Mouse (Mus musculus) retina, adult 2 months (tissue): ENCODE data around the gene Gm20708.
"Not testable (repeated sequence)": the region's sequence is repeated elsewhere in the genome, so short reads cannot be mapped to it uniquely, and the experiment has no call there.

ENCODE experiments used
- DNase-seq: peaks from one replicate; pipeline ENCODE4 v3.0.0-alpha.2; 2012; ENCODE audit warnings: low read depth, low spot score

The Gm20708 gene

DNA sequence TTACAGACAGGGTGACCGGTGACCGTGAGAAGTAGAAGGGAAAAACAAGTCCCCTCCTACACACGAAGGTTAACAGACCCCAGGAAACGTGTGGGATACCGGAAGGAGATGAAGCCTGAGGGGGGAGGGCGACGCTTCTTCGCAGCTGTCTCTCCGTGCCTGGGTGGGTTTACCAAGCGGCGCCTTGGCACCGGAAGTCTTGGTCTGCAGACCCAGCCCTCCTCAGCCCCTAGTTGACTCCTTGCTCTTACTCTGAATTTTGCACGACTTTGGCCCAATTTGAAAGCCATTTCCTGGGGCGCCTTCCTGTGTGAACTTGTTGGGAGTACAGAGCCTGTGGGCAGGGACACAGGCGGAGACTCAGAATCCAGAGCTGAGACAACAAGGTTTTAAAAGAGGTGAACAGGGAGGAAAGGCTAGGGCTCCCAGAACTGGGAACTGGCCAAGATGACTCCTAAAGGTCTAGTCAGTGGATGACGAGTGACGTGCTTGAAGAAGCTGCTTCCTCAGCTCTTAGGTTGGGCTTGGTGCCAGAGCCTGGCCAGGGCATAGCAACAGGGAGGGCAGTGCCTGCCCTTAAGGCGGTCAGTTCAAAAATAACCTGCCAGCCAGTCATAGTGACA lies 28.2 kb upstream of the Gm20708 start:
- DNase-seq: no peak

DNA sequence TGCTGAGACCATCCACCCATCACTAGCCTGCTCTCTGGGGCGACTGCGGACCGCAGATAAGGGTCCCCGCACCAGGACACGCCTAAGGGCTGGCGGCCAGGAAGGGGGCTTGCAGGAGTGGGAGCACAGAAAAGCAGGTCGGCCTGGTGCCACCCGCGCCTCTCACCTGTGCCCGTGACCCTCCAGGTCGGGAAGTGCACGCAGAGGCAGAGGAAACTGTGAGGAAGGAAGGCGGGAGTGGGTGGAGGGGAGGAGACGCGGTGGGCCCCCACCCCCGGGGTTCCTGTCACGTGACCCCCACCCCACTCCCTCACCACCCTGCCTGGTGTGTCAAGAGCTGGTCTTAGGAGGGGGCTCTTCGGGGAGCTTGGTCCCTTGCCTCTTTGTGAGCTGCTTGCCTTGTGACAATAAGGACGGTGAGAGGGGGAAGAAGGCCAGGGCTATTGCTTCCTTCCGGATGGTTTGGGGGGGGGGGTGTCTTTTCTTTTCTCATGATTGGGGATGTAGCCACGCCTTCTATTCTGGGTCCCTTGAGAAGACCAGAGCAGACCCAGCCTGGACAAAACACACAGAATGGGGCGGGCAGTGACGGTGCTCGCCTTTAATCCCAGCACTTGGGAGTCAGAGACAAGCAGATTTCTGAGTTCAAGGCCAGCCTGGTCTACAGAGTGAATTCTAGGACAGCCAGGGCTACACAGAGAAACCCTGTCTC lies 27.3 kb upstream of the Gm20708 start, which contains the start of the genes Tmc8 and Tmc6:
TSS of gene Tmc8 (plus strand) at position 84 of the 712 bp plus-strand sequence.
TSS of gene Tmc6 (minus strand) at position 206 of the 712 bp plus-strand sequence.
- DNase-seq: no peak

DNA sequence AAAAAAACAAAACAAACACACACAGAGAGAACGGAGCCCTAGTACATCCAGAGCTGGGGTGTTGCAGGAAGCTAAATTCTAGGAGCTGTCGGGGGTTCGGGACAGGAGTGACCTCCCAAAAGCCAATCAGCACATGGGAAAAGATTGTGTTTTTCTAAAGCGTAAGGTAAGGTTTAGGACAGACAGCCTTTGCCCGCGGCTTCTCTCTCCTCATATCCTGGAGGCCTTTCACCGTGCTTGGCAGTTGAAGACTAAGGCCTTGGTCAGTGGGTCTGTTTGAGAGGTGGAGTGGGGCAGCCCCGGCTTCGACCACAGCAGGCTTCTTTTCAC lies 26.8 kb upstream of the Gm20708 start:
- DNase-seq: no peak

DNA sequence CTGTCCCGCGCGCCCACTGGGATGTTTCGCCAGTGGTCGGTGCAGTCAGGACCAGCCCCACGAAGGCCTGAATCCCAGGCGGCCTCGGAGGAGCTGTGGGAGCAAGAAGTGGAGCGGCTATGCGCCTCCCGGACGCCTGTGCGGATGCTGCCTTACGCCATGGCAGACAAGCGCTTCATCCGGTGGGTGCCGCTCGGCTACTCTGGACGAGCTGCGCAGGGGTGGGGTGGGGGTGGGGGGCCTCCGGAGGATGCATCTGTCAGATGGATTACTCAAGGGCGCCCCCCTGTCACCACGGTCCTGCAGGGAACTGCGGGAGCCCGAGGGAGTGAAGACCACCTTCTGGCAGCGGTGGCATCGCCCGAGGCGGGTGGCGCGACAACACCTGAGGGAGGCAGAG lies 26.4 kb upstream of the Gm20708 start:
- no peak for DNase-seq

DNA sequence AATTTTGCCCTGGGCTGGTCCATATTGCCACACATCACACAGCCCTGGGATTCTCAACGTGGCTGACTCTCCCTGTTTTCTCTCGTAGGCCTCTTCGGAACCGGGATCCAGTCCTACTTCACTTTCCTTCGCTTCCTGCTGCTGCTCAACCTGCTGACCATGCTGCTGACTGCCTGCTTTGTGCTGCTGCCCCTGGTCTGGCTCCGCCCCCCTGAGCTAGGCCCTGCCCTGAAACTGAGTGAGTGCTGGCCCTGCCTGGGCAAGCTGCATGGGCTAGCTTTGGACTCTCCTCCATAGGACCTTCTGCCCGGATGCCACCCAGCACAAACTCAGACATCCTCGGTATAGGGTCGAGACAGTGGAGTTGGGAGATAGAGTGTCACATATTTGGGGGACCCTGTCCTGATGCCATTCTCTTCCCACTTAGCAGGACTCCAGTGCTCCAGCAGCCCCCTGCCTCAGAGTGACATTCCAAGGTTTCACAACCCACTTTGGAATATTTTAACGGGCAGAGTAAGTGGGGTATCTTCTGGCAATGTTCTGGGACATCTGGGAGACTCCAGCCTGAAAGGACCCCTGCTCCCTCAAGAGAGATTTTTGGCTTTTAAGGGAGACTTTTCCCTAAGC lies 25.7 kb upstream of the Gm20708 start:
- no peak for DNase-seq

DNA sequence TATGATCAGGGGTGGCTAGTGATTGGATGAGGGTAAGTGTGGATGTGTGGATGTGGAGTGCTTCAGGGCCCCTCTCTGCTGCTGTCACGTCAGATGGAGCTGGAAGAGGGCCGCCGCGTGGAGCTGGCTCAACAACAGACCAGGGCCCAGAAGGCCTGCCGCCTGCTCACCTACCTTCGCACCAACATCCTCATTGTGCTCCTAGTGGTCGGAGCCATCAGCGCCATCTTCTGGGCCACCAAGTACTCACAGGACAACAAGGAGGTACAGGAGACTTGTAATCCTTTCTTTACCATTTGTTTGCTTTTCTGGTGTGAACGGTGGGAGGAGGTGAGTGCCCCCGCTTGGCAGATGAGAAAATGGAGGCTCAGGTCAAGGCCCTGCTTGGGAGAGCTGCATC lies 23.2 kb upstream of the Gm20708 start:
- no peak for DNase-seq

DNA sequence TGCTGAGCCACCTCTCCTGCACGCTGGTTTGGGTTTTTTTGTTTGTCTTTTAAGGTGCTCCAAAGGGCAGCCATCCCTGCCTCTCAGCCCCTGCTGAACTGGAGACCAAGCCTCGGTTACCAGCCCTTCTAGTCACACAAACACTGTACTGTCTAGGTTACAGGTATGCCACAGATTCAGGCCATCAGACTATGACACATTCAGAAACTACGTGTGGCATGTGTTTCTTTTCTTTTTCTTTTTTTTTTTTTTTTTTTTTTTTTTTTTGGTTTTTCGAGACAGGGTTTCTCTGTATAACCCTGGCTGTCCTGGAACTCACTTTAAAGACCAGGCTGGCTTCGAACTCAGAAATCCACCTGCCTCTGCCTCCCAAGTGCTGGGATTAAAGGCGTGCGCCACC lies 21.0 kb upstream of the Gm20708 start:
- DNase-seq: not testable (repeated sequence)

DNA sequence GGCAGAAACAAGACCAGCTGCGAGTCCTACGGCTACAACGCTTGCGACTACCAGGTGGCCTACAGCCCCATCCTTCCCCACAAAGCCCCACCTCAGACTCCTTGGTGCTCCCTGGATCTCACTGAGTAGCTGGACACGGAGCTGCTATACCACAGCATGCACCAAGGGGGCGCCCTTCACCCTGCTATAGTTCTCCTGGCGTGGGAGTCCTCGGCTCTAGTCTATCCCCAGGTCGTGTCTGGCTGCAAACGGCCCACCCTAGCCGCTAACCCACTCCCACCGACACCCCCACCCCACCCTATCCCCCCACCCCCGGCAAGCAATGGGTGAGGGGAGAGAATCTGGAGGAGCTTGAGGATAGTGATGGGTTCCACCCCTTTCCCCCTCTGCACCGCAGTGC lies 19.2 kb upstream of the Gm20708 start:
- no peak for DNase-seq

DNA sequence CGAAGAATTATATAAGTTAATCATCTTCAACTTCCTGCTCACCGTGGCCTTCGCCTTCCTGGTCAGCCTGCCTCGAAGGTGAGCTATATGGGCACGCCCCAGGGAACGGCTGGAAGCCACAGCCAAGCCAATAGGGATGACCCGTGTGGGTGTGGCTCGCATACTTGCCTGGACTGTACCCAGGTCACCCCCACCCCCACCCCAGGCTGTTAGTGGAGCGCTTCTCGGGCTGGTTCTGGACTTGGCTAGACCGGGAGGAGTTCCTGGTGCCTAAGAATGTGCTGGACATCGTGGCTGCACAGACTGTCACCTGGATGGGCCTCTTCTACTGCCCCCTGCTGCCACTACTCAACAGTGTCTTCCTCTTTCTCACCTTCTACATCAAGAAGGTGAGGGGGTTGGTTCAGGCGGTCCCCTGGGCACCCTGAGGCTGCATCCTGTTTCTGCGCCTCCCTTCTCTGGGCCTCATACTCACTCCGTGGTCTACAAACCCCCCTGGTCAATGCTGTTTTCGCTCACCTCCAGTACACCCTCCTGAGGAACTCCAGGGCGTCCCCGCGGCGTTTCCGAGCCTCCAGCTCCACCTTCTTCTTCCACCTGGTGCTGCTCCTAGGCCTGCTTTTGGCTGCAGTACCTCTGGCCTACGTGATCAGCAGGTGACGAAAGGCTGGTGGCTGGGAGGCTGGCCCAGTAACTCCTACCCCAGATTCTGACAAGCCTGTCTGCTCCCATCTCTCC lies 18.6 kb upstream of the Gm20708 start:
- DNase-seq: no peak

DNA sequence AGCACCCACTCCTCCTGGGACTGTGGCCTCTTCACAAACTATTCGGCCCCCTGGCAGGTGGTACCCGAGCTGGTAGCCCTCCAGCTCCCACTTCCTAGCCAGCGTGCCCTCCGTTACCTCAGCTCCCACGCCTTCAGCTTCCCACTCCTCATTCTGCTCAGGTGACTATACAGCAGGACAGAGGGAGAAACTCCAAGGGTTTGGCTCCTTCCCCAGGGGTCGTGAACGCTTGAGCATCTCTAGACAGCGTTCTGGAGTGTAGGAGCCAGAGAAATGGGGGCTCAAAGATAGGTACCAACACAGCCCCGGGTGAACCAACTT lies 18.1 kb upstream of the Gm20708 start:
- DNase-seq: no peak

DNA sequence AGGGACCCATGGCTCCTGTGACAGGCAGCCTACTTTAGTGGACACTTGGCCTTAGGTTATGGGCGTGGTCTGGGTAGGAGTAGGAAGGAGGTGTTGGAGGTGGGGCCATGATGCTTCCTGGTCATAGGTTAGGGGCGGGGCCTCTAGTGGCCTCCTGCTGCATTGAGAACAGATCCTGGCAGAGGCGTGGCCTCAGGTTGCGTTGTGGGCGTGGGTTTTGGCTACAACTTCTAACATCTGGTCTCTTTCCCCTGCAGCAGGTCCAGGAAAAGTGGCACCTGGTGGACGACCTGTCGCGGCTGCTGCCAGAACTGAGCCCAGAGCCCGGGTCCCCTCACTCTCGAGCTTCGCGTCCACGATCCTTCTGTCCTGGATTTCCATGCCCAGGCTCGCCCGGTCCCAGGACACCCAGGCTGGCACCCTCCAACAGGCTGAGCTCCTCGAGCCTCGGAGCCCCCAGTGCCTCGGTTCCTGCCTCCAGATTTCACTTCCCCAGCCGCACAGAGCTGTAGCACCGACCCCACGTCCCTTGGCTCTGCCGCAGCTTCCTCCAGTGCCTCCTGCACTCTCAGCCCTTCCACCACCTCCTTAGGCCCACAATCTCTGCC lies 17.1 kb upstream of the Gm20708 start:
- DNase-seq: no peak

DNA sequence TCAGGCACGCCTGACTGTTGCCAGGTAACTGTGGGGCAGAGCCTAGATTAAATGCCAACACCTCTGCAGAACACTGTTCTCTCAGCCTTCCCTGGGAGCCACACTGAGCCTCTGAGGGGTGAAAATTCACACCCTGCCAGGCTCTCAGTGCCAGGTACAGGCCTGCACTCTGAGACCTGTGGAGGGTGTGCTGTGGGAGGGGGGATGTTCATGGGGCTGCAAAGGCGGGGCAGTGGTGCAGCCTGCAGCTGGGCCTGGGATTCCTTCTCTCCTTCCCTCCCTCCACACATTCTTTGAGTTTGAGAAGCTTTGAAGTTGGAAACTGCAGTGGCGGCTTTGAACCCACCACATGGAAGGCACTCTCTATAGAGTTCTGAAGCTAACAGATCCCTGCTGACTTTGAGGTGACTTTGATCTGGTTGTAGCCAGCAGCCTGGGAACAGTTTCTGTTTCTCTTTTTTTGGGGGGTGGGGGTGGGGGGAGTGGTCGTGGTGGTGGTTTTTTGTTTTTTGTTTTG lies 15.4 kb upstream of the Gm20708 start:
- no peak for DNase-seq

DNA sequence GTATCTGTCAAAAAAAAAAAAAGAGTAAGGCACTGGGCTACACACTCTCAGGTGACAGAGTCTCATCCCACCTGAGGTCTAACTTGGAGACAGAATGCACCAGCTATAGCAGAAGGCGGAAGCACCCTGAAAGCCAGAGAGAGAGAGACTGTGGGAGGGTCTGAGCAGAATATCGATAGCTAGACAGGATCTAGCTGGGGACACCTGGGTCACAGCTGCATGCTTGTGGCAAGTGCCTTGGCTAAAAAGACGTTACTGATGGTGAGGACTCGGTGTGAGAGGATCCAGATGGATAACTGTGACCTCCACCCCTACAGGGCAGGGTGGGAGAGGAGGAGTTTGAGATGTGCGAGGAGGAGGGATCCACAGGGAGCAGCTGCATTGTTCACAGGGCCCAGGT lies 12.5 kb upstream of the Gm20708 start:
- DNase-seq: no peak

DNA sequence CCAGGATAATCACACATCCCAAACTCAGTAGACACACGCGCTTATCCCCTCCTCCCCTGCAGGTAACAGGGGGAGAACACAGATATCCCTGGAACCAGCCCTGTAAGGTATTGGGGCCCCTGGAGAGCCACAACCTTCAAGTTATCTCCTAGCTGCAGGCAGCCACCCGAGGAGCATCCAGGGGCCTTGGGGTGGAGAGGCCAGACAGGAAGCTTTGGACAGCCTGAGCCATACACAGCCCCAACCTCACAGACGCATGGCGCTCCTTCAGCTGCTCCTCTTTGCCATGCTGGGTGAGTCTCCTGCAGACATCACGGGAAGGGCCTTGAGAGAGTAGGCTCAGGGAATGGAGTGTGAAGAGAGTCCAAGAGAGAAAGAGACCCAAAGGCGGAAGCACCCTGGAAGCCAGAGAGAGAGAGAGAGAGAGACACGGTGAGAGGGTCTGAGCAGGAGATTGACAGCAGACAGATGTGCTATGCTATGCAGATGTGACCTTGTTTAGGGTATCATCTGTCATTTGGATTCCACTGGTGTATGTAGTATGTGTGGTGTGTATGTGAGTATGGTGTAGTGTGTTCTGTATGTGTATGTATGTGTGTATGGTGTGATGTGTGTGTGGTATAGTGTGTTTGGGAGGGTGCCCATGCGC lies 11.8 kb upstream of the Gm20708 start, which contains the start of gene 6030468B19Rik:
TSS of gene 6030468B19Rik (plus strand) at position 150 of the 649 bp plus-strand sequence.
- no peak for DNase-seq

DNA sequence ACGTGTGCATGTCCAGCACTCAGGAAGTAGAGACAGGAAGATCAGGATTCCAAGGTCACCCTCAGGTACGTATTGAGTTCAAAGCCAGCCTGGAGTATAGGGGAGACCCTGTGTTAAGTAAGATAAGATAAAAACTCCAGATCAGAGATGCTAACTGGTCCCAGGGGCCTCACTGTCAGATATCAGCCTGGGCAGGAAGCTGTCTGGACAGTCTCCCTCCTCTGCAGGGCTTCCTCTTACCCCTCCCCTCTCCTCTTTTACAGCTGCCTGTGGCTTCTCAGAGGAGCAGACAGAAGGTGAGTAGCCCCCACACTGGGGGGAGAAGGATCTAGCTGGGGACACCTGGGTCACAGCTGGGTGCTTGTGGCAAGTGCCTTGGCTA lies 11.3 kb upstream of the Gm20708 start:
- no peak for DNase-seq

DNA sequence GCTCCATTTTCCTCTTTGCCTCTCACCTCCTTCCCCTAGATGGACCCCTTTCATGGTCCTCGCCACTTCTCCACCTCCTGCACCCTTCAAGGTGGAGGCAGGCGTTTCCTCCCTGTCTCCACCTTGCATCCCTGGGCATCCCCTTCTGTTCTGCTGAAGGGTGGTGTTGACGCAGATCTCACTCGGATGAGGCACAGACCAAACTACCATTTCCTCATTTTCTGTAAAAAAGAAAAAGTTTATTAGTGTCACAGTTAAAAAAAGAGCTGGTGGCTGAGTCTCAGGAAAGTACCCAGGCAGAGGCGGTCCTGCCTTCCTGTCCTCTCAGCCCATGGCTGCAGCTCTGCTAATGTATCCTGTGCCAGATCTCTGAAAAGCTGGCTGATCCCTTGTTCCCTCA lies 10.3 kb upstream of the Gm20708 start:
- no peak for DNase-seq

DNA sequence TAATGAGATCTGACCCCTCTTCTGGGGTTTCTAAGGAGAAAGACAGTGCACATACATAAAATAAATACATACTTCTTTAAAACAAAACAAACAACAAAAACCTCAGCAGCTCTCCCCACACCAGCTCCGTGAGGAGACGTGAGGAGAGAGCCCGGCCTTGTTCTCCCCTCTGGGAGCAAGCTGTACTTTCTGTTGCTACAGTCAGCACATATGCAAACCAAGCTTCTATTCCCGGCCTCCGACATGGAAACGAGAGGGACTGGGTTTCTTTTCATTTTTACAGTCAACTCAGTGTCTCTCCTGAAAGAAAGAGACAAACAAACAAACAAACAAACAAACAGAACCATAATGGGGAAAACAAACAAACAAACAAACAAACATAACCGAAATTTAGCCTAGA lies 9.4 kb upstream of the Gm20708 start:
- DNase-seq: no peak

DNA sequence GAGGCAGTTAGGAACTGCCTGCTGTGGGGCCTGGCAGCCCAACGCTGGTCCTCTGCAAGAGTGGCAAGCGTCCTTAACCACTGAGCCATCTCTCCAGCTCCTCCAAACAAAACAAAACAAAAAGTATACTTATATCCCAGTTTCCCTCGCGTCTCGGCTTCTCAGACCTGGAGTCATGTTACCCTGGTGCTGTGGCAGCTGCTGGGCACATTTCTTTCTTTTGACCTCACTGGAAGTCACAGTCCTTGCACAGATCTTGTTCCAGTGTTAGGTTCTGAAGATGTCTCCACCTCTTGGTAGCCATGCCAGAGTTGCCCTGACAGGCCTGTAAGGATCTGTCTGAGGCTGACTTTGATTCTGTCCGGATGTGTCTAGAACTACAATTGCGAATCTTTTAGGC lies 7.8 kb upstream of the Gm20708 start:
- no peak for DNase-seq

DNA sequence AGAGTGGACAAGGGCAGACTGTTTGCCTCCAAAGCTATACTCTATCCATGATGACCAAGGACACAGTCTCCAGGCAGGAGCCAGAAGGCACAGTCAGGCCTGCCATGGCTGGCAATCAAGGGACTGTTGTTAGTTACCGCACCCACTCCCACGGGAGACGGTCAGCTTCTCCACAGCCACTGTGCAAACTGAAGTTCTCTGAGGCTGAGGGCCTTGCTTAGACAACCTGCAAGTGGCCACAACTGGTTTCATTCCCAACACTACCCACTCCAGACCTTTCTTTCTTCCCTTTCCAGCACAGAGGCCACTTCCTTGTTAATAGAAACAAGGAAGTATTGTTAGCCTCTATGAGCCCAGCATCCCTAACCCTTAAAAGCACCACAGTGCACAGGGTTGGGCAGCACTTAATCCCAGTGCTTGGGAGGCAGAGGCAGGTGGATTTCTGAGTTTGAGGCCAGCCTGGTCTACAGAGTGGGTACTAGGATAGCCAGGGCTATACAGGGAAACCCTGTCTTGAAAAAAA lies 6.2 kb upstream of the Gm20708 start:
- no peak for DNase-seq

DNA sequence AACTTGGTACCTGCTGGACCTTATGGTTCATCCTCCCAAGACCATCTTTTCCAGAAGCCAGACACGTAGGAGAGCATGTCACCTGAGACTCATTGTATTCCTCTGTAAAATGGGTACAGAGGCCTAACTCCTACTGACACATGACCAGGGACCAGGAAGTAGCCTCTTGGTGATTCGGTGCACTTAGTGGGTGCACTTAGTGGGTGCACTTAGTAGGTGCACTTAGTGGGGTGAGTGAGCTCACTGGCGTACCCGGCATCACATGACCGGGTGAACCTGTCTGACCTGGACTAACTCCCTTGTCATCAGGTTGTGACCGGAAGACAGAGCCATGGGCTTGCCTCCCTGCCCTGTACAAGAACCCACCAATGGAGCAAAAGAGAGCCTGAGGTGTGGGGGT lies 2.7 kb upstream of the Gm20708 start:
- DNase-seq: no peak

DNA sequence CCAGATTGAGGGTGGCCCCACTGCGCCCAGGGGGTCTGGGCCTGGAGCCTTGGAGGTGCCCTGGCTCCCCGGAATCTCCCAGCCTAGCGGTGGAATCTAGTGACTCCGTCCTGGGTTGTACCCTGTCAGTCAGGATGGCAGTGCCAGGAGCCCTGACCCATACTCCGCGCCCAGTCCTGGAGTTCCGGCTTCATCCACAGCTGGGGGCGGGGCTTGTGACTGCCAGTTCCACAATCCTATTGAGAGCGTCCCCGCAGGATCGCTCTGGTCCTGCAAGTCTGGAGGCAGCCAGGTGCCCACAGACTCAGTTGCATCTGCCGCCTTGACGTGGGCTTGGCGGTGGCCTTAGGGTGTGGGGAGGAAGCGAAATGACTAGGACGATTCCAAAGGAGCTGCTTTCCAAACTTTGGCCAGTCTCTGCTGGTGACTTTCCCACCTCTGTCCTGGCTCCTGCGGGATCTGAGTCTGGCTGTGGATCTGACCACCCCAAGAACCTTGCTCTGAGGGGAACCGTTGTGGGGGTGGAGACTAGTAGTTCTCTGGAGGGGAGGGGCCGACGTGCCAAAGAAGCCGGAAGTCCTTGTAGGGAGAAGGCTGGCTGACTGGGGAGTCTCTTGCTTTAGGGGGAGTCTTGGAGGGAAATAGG lies 1.1 kb downstream of the Gm20708 start:
- DNase-seq: peak; percentile 56
